Mouse (Mus musculus) CD8-positive naive resting alpha-beta T cell, adult 57 days (primary cell): Measurements from ENCODE around the gene Vmn2r28. TPM values are rescaled to one million over a fixed set of nuclear protein-coding genes. Genes with fewer than 3 reads are reported as not detected.

Experiments
- total RNA-seq: library from RNA; stranded (reverse); gene quantifications from one replicate; pipeline ENCODE4 v1.2.4, GENCODE M21; 2023

Vmn2r28 gene
- total RNA-seq, result not detected

GRCm38 (mm10) chr7:5493856-5494255 lies at the start of gene Vmn2r28:
Gene Vmn2r28 (minus strand): TSS chr7:5493956.

GRCm38 (mm10) chr7:5456674-5457073 lies 37.1 kb downstream of the Vmn2r28 start, which contains the start of gene Vmn1r59:
Gene Vmn1r59 (minus strand): TSS chr7:5456774.

Other genes starting within 250 kb of the Vmn2r28 start
- gene Gm5065, start 143.4 kb downstream of the Vmn2r28 start, total RNA-seq, result not detected
- gene Nlrp2, start 142.9 kb downstream of the Vmn2r28 start, total RNA-seq, result not detected
- gene Vmn1r58, start 80.6 kb downstream of the Vmn2r28 start, total RNA-seq, result not detected
- not detected for gene Vmn1r59, start 37.2 kb downstream of the Vmn2r28 start, total RNA-seq
- not detected for gene Vmn1r60, start 53.4 kb upstream of the Vmn2r28 start, total RNA-seq
- gene Vmn1r61, start 119.3 kb upstream of the Vmn2r28 start, total RNA-seq, result not detected
- not detected for gene Vmn1r62, start 179.7 kb upstream of the Vmn2r28 start, total RNA-seq